Mouse (Mus musculus): ENCODE results near the gene Gon7.

The Gon7 gene

GRCm38 (mm10) chr12:102710851-102711375 lies 46.7 kb downstream of the Gon7 start:
- in situ Hi-C loops (cut with MboI; ENCODE audit: unreplicated experiment in 2 of 2): no loop called here

- in situ Hi-C loops (cut with MboI; ENCODE audit: unreplicated experiment in 2 of 2): loop anchor here (5.0 kb wide), 4 partner anchors 63 to 183 kb away; no protein-coding TSS in a partner anchor
Observed at GRCm38 (mm10) chr12:102709896-102710295, 47.7 kb downstream of the Gon7 start.

GRCm38 (mm10) chr12:102708220-102708619 lies 49.4 kb downstream of the Gon7 start:
- in situ Hi-C loops (cut with MboI; ENCODE audit: unreplicated experiment in 2 of 2): loop anchor here (5.0 kb wide), 4 partner anchors 61 to 181 kb away; no protein-coding TSS in a partner anchor

GRCm38 (mm10) chr12:102706833-102707463 lies 50.7 kb downstream of the Gon7 start:
- in situ Hi-C loops (cut with MboI; ENCODE audit: unreplicated experiment in 2 of 2): loop anchor here (5.0 kb wide), 4 partner anchors 60 to 180 kb away; no protein-coding TSS in a partner anchor

- in situ Hi-C loops (cut with MboI; ENCODE audit: unreplicated experiment in 2 of 2): loop anchor here (5.0 kb wide), 4 partner anchors 59 to 179 kb away; no protein-coding TSS in a partner anchor
Observed at GRCm38 (mm10) chr12:102705906-102706640, 51.5 kb downstream of the Gon7 start.

- in situ Hi-C loops (cut with MboI; ENCODE audit: unreplicated experiment in 2 of 2): loop anchor here (5.0 kb wide), 4 partner anchors 58 to 178 kb away; no protein-coding TSS in a partner anchor
Observed at GRCm38 (mm10) chr12:102705216-102705871, 52.3 kb downstream of the Gon7 start.

GRCm38 (mm10) chr12:102704457-102705198 lies 53.0 kb downstream of the Gon7 start, which contains the start of gene Itpk1:
Itpk1 (minus strand) TSS chr12:102704930.
- in situ Hi-C loops (cut with MboI; ENCODE audit: unreplicated experiment in 2 of 2): loop anchor here (5.0 kb wide), 4 partner anchors 57 to 177 kb away; no protein-coding TSS in a partner anchor

GRCm38 (mm10) chr12:102703921-102704408 lies 53.6 kb downstream of the Gon7 start:
- in situ Hi-C loops (cut with MboI; ENCODE audit: unreplicated experiment in 2 of 2): no loop called here

- in situ Hi-C loops (cut with MboI; ENCODE audit: unreplicated experiment in 2 of 2): no loop called here
Observed at GRCm38 (mm10) chr12:102703441-102703840, 54.2 kb downstream of the Gon7 start.

Data from v-Abl transformed pro-B cells (cell line).